Mouse (Mus musculus) spleen, adult 10 weeks (tissue): Measurements from ENCODE around the gene Pdgfd. TPM values are rescaled to one million over a fixed set of nuclear protein-coding genes. Genes with fewer than 3 reads are reported as not detected.

Experiments
- polyA plus RNA-seq: library from polyadenylated mRNA; stranded (reverse); fragments of 350-450 nt; fragmentation: Illumina TruSeq; extraction: RNeasy Lipid Tissue Mini Kit (QIAGEN cat#74804); gene quantifications from one replicate; pipeline ENCODE4 v1.2.3, GENCODE M21; 2015; ENCODE audit warnings: low replicate concordance; ENCODE audit not compliant: insufficient read depth

The Pdgfd gene
- polyA plus RNA-seq: 3.4 TPM

DNA sequence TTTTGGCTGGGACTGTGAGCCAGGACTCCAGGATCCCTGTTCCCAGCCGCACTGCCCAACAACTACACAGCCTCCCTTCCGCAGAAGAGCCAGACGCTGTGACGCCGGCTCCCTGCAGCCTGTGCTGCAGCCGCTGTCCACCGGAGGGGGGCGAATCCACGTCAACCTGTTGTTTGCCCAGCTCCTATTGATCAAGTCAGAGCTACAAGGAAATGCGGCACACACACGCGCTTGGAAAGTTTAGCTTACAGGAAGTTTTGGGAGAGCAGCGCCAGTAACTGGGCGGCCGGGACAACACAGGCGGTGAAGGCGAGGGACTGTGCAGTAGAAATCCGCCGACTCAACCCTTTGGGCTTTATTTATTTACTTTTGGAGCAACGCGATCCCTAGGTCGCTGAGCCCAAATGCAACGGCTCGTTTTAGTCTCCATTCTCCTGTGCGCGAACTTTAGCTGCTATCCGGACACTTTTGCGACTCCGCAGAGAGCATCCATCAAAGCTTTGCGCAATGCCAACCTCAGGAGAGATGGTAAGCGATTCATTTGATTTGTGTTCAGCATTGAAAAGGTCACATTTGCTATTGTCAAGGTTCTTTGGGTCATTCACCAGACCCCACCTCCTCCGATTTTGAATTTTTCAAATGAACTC, at the start of gene Pdgfd:
TSS of gene Pdgfd (plus strand) at position 194 of the 647 bp plus-strand sequence.

GRCm38 (mm10) chr9:6269796-6270280, 101.5 kb downstream of the Pdgfd start, which contains the start of gene Ddi1:
TSS of gene Ddi1 (minus strand) at chr9:6269846.

Other genes starting within 250 kb of the Pdgfd start
- gene Ddi1, start 101.3 kb downstream of the Pdgfd start, polyA plus RNA-seq: not detected